Mouse (Mus musculus): ENCODE measurements around the gene C1qtnf5. TPM values are rescaled to one million over a fixed set of nuclear protein-coding genes. Genes with fewer than 3 reads are reported as not detected.

Gene C1qtnf5
- polyA plus RNA-seq, 1 experiment from 2014 or later = 9.3 TPM

- no peaks in the 10 kb centered on the region for H3K9me3 ChIP-seq (replicated peaks)
- H3K36me3 ChIP-seq = no peaks in the 10 kb centered on the region
- H3K4me1 ChIP-seq = peaks cover 29% of the 10 kb centered on the region
- no peak overlapping the region for H3K4me2 ChIP-seq
- ATAC-seq (ENCODE audit: low FRiP score) = no peak
- no peak overlapping the region for H3K9ac ChIP-seq (replicated peaks)
- H3K4me3 ChIP-seq (replicated peaks) = no peak overlapping the region
- H3K27ac ChIP-seq (replicated peaks) = peak overlapping the region; percentile 38; the same call in 1 of the 2 replicates
- peaks cover 15% of the 10 kb centered on the region for H3K27me3 ChIP-seq (replicated peaks)
- 94% methylated on average over 3 of the region's 3 CpGs for WGBS
Measured at GRCm38 (mm10) chr9:44126746-44127145, 19.7 kb downstream of the C1qtnf5 start.

DNA sequence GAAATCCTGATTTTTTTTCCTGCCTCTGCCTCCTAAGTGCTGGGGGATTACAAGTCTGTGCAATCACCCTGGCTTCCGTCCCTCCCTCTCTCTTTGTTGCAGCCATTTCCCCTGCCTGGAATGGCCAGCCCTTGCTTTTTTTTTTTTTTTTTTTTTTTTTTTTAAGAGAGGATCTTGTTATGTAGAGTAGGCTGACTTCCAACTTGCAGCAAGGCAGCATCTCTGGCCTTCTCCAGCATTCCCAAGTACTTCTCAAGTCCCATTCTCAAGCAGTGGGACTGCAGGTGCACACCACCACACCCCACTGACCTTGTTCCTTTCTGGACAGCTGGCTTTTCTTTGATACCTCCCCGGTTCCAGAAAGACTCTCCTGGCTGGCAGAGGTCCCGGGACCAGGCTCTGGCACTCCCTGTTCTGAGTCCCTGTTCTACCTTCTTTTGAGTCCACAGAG lies 20.3 kb downstream of the C1qtnf5 start:
- 53% methylated on average over 3 of the region's 3 CpGs for WGBS
- no peak for ATAC-seq (ENCODE audit: low FRiP score)

DNA sequence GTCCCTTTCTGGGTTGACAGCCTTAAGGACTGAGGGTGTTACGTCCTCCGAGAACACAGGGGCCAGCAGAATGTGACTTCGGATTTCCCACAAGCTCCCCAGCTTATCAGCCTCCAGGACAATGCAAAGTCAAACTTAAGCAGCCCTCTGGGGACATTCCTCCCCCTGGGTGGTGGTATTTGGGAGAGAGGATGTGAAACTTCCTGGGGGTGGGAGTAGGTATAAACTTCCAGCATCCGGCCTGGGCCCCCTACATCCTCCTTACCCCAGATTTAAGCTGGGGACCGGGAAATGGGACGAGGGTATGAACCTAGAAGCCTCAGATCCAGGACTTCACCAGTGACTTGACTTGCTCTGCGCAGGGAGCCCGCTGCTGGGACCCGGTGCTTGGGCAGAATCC lies 22.6 kb downstream of the C1qtnf5 start:
- Histone ChIP-seq H3K36me3 (no peaks in the 10 kb centered on the region), H3K27me3 (replicated peaks) (peaks cover 42% of the 10 kb centered on the region), H3K27ac (replicated peaks) (peak overlapping the region; percentile 69; the same call in 1 of the 2 replicates), H3K9me3 (replicated peaks) (no peaks in the 10 kb centered on the region), H3K9ac (replicated peaks) (peak overlapping the region; percentile 37), H3K4me1 (peaks cover 43% of the 10 kb centered on the region), H3K4me2 (peak overlapping the region; percentile 57), H3K4me3 (replicated peaks) (peak overlapping the region; percentile 29)
- ATAC-seq (ENCODE audit: low FRiP score) = no peak
- 9% methylated on average over 9 of the region's 9 CpGs for WGBS

More for the DNA sequence above, 20.3 kb downstream of the C1qtnf5 start:
- no peak overlapping the region for H3K9ac ChIP-seq (replicated peaks)
- peaks cover 21% of the 10 kb centered on the region for H3K27me3 ChIP-seq (replicated peaks)
- no peak overlapping the region for H3K27ac ChIP-seq (replicated peaks)
- no peaks in the 10 kb centered on the region for H3K36me3 ChIP-seq
- H3K9me3 ChIP-seq (replicated peaks) = no peaks in the 10 kb centered on the region
- H3K4me3 ChIP-seq (replicated peaks) = no peak overlapping the region
- no peak overlapping the region for H3K4me2 ChIP-seq
- peaks cover 29% of the 10 kb centered on the region for H3K4me1 ChIP-seq

- H3K9me3 ChIP-seq (replicated peaks) = no peaks in the 10 kb centered on the region
- H3K4me1 ChIP-seq = peaks cover 47% of the 10 kb centered on the region
- under 1% methylated on average over 27 of the region's 27 CpGs for WGBS
- peak overlapping the region; percentile 37 for H3K9ac ChIP-seq (replicated peaks)
- no peaks in the 10 kb centered on the region for H3K36me3 ChIP-seq
- H3K27ac ChIP-seq (replicated peaks) = peak overlapping the region; percentile 69
- H3K4me3 ChIP-seq (replicated peaks) = peak overlapping the region; percentile 29
- peaks cover 46% of the 10 kb centered on the region for H3K27me3 ChIP-seq (replicated peaks)
- ATAC-seq (ENCODE audit: low FRiP score) = no peak
- H3K4me2 ChIP-seq = peak overlapping the region; percentile 57
Measured at GRCm38 (mm10) chr9:44130034-44130433, 23.0 kb downstream of the C1qtnf5 start.

GRCm38 (mm10) chr9:44130581-44131275 lies 23.7 kb downstream of the C1qtnf5 start:
- no peaks in the 10 kb centered on the region for H3K9me3 ChIP-seq (replicated peaks)
- peak overlapping the region; percentile 37; the same call in 1 of the 2 replicates for H3K9ac ChIP-seq (replicated peaks)
- no peaks in the 10 kb centered on the region for H3K36me3 ChIP-seq
- H3K27ac ChIP-seq (replicated peaks) = peak overlapping the region; percentile 65
- peaks cover 53% of the 10 kb centered on the region for H3K27me3 ChIP-seq (replicated peaks)
- ATAC-seq (ENCODE audit: low FRiP score) = no peak
- WGBS = 16% methylated on average over 19 of the region's 19 CpGs
- no peak overlapping the region; the same call in 1 of the 2 replicates for H3K4me3 ChIP-seq (replicated peaks)
- peak overlapping the region; percentile 57 for H3K4me2 ChIP-seq
- H3K4me1 ChIP-seq = peaks cover 50% of the 10 kb centered on the region

GRCm38 (mm10) chr9:44131276-44131590 lies 24.2 kb downstream of the C1qtnf5 start:
- Histone ChIP-seq H3K27me3 (replicated peaks) (peaks cover 58% of the 10 kb centered on the region), H3K36me3 (no peaks in the 10 kb centered on the region), H3K9me3 (replicated peaks) (no peaks in the 10 kb centered on the region), H3K27ac (replicated peaks) (peak overlapping the region; percentile 65), H3K4me1 (peaks cover 50% of the 10 kb centered on the region), H3K4me2 (no peak overlapping the region; the same call in 1 of the 2 replicates), H3K4me3 (replicated peaks) (no peak overlapping the region), H3K9ac (replicated peaks) (no peak overlapping the region)
- no peak for ATAC-seq (ENCODE audit: low FRiP score)
- WGBS = 49% methylated on average over 7 of the region's 7 CpGs

- H3K27me3 ChIP-seq (replicated peaks) = peaks cover 64% of the 10 kb centered on the region
- peaks cover 45% of the 10 kb centered on the region for H3K4me1 ChIP-seq
- H3K4me3 ChIP-seq (replicated peaks) = no peak overlapping the region
- H3K36me3 ChIP-seq = no peaks in the 10 kb centered on the region
- no peak overlapping the region for H3K4me2 ChIP-seq
- WGBS = 71% methylated on average over 5 of the region's 5 CpGs
- no peak overlapping the region for H3K9ac ChIP-seq (replicated peaks)
- H3K9me3 ChIP-seq (replicated peaks) = no peaks in the 10 kb centered on the region
- no peak for ATAC-seq (ENCODE audit: low FRiP score)
- no peak overlapping the region for H3K27ac ChIP-seq (replicated peaks)
Measured at GRCm38 (mm10) chr9:44132200-44132599, 25.2 kb downstream of the C1qtnf5 start.

DNA sequence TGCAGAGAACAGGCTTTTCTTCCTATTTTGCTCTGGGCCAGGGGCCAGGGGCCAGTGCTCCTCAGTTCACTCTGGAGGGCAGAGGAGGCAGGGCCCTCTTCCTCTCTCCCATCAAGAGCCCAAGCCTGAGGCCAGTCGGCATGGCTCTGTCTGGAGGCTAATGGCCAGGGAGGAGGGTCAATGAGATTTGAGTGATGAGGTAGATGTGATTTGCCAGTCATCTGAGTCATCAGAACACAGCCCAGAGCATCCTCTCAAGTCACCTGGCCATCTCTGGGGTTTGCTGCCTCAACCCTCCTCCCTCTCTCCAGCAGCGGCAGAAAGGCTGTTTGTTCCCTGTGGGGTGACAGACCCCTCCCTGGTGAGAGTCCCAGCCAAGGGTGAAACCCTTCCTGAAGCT lies 26.2 kb downstream of the C1qtnf5 start:
- H3K9me3 ChIP-seq (replicated peaks) = no peaks in the 10 kb centered on the region
- peaks cover 64% of the 10 kb centered on the region for H3K27me3 ChIP-seq (replicated peaks)
- H3K4me1 ChIP-seq = peaks cover 45% of the 10 kb centered on the region
- 16% methylated on average over 2 of the region's 2 CpGs for WGBS
- no peak overlapping the region; the same call in 1 of the 2 replicates for H3K9ac ChIP-seq (replicated peaks)
- ATAC-seq (ENCODE audit: low FRiP score) = no peak
- no peaks in the 10 kb centered on the region for H3K36me3 ChIP-seq
- H3K4me2 ChIP-seq = peak overlapping the region; percentile 83
- peak overlapping the region; percentile 46; the same call in 1 of the 2 replicates for H3K4me3 ChIP-seq (replicated peaks)
- H3K27ac ChIP-seq (replicated peaks) = peak overlapping the region; percentile 67; the same call in 1 of the 2 replicates

DNA sequence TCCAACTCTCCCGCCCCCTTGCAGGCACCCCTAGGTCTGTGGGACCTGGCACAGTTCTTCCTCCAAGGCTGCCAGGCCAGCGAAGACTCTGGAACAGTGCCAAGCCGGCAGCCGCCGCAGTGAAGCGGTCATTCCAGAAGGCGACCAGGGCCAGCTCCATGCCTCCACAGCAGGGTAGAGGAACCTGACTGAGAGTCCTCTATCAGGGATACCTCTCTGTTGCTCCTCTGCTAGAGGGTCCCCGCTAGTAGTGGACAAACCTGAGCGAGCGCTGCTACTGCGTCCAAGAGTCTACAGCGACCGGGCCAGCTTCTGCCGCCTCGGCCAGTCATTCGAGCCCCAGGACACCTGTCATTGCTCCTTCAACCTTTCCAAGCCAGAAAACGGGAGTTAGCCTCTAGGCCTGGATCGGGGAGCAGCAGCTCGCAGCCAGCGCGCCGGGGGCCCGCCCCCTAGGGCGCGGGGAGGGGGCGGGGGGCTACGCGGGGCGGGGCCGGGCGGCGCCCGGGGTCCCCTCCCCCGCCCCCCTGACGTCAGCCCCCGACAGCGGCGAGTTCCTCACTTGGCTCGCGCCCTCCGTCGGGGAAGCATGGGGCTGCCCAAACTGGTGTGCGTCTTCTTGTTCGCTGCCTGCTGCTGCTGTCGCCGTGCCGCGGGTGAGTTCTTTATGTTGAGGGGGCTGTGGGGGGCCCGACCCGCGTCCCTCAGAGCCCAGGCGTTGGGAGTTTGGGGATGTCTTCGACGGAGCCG lies 27.2 kb downstream of the C1qtnf5 start, which contains the start of gene Mcam:
TSS of gene Mcam (plus strand) at position 369 of the 750 bp plus-strand sequence.
- Histone ChIP-seq H3K4me3 (replicated peaks) (peak within 1 kb of the TSS; percentile 46), H3K4me1 (peaks cover 45% of the 10 kb centered on the region), H3K9me3 (replicated peaks) (no peaks in the 10 kb centered on the region), H3K4me2 (peak within 1 kb of the TSS; percentile 83), H3K36me3 (no peaks in the 10 kb centered on the region), H3K27ac (replicated peaks) (peak within 1 kb of the TSS; percentile 67), H3K27me3 (replicated peaks) (peaks cover 64% of the 10 kb centered on the region), H3K9ac (replicated peaks) (peak within 1 kb of the TSS; percentile 54)
- WGBS = 2% methylated on average over 52 of the region's 55 CpGs
- ATAC-seq (ENCODE audit: low FRiP score) = 0 out of 2 replicates have a peak, but pooled peaks have one; percentile 17

GRCm38 (mm10) chr9:44134851-44135730 lies 28.0 kb downstream of the C1qtnf5 start:
- ATAC-seq (ENCODE audit: low FRiP score) = 0 out of 2 replicates have a peak, but pooled peaks have one; percentile 45
- Histone ChIP-seq H3K36me3 (no peaks in the 10 kb centered on the region), H3K4me3 (replicated peaks) (peak overlapping the region; percentile 46), H3K4me2 (peak overlapping the region; percentile 83), H3K27ac (replicated peaks) (peak overlapping the region; percentile 58), H3K4me1 (peaks cover 40% of the 10 kb centered on the region), H3K9me3 (replicated peaks) (no peaks in the 10 kb centered on the region), H3K9ac (replicated peaks) (peak overlapping the region; percentile 54), H3K27me3 (replicated peaks) (peaks cover 64% of the 10 kb centered on the region)
- 3% methylated on average over 48 of the region's 49 CpGs for WGBS
